Mouse (Mus musculus): ENCODE measurements around the gene Shtn1.

The Shtn1 gene

DNA sequence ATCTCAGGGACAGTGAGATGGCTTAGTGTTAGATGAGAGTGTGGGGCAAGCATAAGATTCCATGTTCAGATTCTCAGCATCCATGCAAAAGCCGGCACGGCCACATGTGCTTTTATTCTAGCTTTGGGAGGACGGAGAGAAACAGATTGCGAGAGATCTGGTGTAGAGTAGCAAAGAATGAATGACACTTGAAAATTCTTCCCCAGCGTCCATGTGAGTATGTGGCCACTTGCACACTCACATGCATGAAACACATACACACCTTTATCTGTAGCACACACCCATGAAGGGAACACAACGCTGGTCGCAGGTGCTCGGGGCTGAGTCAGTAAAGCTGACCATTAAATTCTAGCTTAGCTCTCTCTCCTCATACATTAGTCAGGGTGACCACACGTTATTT lies 24.3 kb downstream of the Shtn1 start:
- no peak for DNase-seq

DNA sequence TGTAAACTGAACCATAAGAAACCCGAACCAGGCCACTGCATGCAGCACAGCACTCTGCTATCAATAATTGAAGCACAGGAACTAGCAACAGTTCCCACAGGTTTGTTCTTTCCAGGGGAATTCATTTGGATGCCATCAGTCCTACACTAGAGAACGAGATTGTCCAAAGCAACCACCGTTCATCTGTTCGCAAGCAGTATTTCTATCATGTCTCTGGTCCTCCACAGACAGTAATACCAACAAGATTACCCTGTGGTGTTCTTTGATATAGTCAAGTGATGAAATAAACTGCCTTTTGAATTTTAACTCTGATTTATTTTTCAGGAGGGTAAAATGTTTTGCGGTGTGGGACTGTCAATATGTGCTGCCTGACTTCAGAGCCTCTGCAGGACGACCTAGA lies 27.0 kb downstream of the Shtn1 start:
- DNase-seq, result no peak

DNA sequence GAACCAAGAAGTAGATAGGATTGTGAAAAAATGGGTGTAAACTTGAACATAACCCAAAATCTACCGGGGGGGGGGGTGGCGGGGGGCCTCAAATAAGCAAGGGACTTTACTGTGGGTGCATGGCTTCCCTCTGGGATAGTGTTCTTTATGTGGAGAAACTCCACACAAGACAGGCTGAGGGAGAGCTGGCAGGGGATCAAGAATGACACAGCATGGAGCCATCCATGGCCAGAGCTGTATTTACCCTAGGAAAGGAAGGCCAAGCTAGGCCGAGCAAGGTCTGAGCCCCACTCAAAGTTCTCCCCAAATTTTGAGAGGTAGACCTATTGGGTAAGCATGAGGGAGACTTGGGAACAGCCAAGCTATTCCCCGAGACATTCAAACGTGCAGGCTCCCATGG lies 28.4 kb downstream of the Shtn1 start:
- no peak for DNase-seq

DNA sequence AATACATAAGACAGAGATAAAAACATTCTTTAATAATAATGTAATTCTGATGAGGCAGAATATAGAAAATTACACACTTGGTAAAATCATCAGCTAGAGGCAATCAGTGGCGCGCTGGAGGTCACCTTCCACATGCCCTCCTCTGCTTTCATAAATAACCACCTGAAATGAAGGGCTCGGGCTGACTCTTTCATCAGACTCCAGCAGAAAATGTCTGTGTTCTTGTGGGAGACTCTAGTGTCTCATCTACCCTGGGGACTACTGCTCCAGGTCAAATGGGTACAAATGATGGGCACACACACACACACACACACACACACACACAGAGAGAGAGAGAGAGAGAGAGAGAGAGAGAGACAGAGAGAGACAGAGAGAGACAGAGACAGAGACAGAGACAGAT lies 34.8 kb downstream of the Shtn1 start:
- DNase-seq, result no peak

DNA sequence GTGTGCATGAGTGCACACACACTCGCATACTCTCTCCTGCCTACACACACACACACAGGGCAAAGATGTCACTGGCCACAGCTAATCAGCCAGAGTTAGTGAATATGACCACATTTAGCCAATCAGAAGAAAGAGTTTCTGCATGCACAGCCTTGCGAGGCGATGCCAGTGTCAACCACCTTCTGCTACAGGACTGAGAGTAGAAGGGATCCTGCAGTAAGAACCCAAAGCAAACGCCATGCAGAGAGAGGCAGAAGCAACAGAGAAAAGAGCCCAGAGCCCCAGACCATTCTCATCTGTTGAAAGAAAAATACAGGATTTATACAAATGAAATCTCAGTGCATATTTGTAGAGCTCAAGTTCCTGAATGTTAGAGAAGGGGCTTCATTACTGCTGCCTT lies 37.1 kb downstream of the Shtn1 start:
- no peak for DNase-seq

DNA sequence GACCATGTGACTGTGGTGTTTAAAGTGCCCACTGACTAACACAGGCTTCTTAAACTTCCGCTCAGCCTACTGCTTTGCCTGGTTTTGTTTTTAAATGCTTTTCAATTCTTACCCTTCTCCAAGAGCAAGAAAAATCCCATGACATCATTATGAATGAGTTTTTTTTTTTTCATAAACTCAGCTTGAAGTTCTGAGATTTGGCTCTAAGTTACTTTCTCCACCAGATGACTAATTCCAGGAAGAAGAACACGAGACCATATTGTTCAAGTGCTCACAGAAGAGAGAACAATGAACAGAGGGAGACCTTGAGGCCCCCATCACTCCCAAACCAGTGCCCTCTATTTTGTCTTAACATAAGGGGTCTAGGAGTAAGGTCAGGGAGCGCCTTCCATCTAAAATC lies 39.1 kb downstream of the Shtn1 start:
- DNase-seq, result no peak

DNA sequence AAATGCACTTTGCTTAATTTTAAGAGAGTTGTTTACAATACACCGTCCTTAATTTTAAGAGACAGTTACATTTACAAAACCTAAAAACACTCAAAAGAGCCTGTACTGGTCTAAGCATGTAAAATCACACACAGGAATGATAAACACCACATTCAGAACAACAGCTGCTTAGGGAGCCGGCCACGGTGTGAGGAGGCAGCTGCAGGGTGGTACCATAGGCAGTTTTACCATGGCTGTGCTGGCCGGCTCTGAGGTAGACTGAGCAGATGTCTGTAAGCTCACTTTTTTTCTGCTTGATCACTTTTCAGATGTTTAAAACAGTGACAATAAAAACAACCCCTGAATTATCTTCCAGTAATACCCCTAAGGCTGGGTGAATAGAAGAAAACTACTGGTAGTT lies 42.7 kb downstream of the Shtn1 start:
- DNase-seq, result no peak

DNA sequence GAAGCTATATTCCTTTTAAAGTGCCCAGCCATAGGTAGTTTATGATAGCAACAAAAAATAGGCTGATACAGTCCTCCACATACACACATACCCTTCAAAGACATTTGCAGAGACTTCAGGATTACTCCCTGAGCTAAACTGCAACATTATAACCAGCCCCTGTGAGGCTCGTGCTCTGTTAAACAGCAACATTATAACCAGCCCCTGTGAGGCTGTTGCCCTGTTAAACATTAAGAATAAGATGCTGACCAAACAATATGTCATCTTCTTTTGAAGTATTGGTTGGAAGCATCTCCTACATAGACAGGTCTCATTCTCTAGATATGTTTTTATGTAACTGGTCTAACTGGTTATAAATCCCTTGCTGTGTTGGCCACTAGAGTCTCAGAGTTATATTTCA lies 45.7 kb downstream of the Shtn1 start:
- DNase-seq, result no peak

DNA sequence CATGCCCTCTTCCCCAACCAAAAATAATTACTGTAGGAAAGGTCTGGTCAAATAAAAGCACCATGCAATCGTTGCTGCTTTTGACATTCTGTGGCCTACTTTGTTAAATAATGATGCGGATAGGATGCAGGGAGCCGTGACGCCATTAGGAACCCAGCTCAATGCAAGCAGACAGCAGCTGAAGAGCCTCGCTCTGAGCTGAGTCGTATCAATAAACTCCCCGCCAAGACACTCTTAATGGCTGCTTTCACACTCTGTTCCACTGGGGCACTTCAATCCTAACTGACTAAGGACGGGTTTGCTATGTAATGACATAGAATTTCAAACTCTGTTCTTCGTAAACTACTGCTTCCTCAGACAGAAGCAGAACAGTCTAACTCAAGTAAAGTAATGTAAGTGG lies 46.9 kb downstream of the Shtn1 start:
- no peak for DNase-seq

DNA sequence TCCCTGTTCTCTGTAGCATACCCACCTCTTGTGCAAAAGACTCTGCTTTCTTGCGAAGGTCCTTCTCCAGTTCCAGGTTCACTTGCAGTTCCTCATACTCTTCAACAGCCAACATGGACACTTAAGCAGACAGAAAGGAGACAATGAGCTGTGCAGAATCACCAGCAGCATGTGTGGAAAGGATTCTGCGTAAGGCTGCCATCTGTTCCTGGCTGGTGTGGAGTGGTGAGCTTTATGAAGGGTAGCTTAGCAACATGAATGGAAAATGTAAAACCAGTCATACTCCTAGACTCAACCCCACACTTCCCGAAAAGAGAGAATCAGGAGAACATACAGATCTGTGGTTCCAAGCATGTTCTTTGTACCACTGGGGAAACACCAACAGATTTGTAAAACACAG lies 47.8 kb downstream of the Shtn1 start:
- DNase-seq, result no peak

DNA sequence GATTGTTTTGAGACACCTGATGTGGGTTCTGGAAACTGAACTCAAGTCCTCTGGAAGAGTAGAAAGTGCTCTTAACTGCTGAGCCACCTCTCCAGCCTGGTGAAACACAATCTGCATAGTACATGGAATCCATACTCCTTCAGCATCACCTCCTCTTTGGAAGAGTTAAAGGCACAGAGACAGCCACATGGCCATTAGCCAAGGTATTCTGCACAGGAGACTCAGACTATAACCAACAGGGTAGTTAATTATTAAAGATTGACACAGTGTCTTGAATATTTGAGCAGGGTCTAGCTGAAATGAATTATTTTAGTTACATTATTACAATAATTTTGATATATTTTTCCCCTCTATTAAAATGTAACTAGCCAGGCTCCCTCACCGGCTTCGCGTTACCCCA lies 52.0 kb downstream of the Shtn1 start:
- DNase-seq, result no peak

DNA sequence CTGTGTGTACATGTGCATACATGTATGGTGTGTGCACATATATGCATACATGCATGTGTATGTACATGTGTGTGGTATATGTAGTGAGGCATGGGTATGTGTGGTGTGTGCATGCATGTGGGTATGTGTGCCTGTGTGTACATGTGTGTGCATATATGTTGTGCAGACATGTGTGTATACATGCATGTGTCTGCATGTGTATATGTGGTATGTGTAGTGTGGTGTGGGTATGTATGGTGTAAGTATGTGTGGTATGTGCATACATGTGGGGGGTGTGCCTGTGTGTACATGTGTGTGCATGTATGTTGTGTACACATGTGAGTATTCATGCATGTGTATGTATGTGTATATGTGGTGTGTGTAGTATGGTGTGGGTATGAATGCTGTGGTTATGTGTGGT lies 54.3 kb downstream of the Shtn1 start:
- DNase-seq, result no peak

DNA sequence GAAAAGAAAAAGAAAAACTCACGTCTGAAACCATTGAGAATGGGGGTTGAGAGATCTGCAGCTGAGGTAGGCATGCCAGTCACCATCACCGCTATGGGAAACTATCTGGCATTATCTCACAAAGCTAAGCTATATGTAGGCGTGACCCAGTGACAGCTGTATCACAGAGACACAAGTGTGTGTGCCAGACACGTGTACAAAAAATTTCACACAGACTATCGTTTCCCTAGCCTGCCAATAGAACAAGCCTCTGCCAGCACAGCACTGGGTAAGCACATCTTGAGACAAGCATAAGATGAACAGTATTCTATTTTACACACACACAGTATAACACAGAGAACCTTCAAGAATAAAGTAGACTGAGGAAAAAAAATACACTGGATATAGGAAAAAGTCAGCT lies 65.1 kb downstream of the Shtn1 start:
- DNase-seq, result no peak

DNA sequence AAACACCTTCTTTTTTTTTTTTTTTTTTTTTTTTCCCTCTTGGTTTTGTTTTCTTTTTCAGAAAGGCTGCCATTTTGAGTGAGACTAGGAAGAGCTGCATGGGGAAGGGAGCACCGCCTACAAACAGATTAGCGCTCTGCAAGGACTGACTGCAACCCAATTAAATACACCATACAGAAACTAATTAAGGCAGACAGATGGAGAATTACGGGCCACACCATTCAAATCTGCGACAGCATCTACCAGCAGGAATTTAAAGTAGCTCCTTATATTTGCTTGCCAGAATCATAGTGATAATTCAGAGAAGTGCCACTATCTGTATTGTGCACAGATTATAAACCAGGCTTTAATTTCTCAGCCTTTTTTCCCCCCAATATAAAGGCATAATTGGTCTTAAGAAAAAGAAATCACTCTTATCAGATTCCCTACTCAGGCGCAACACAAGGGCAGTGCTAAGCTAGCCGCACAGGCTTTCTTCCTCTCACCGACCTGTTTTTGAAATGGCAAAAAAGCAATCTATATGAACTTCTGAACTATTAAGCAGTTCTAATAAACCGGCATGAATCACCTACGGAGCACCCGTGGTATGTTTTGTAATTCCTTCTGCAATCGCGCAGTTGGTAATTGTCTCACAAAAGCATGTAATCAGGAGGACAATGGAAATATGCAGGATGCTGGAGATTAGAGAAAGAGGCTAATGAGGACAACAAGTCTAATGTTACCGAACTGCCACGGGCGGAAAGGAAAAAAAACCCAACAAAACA lies 69.1 kb downstream of the Shtn1 start:
- no peak for DNase-seq

DNA sequence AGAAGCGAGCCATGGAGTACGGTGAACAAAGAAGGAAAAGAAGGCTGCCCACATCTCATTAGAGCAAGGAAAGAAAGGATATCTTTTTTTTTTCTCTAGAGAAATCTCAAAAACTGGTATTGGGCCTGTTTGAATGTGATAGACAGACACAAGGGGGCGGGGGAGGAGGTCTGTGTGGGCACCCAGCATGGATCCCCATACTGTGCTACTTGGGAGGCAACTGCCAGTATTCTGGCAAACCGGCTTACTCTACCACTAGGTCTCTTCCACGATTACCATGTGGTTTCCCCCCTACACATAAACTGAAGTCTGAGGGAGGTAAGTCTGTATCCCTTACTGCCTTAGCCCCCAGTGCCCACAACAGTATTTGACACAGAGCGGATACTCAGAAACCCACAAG lies 73.1 kb downstream of the Shtn1 start:
- DNase-seq, result no peak

DNA sequence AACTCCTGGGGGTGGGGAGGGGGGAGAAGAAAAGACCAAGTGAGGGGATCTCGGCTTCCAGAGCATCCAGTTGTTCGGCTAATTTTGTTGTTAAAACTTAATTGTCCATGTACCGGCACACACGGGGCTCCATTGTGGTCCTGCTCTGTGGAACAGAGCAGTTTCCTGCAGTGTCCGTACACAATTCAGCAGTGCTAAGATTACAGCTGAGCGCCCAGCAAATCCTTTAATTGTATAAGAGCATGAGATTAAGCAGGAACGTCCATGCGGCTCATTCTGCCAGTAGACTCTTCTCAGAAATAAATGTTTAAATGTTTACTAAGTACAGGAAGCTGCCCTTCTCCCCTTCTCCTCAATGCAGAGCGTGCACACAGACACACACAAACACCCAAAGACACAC lies 94.3 kb downstream of the Shtn1 start:
- DNase-seq, result no peak

DNA sequence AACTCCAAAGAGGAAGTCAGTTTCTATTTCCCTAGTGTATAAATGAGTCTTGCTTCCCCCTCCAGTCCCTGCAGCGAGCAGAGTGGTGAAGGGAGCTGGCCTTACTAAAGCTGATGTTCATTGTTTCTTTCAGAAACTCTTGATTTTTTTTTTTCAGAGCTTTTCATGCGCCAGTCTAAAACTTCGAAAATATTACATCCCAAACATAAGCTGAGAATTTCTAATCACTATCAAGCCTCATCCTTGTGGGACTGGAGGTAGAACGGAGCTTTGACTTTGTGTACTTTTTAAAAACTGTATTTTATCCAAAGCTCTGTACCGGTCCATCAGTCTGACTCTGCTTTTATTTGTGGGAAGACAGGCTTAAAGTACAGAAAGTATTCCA lies 95.9 kb downstream of the Shtn1 start:
- no peak for DNase-seq

DNA sequence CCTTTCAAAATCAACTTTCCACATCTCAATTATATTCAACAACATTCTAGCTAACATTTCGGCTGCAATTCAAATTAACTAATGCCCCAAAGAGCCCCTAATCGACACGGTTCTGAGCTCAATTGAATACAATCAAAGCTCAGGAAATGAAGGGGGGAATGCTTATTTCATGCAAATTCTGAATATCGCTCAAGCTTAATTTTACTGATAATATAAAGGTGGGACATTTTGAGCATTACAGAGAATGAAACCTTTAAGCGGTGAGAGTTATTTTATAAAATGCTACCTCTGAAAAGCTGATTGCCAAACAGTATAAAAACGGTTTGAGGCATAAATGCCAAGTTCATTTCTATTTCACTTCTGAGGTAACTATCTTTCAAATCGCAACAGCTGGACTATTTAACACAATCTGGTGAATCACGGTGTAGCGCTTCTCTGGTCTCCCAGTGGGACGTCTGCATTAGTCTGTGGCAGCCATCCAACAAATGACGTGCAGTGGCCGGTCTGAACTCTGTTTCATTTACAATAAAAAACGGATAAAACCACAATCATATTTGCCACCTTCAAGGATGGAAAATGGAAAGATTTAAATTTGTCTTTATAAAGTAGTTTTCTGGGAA lies 96.4 kb downstream of the Shtn1 start:
- DNase-seq, result peak; percentile 17

DNA sequence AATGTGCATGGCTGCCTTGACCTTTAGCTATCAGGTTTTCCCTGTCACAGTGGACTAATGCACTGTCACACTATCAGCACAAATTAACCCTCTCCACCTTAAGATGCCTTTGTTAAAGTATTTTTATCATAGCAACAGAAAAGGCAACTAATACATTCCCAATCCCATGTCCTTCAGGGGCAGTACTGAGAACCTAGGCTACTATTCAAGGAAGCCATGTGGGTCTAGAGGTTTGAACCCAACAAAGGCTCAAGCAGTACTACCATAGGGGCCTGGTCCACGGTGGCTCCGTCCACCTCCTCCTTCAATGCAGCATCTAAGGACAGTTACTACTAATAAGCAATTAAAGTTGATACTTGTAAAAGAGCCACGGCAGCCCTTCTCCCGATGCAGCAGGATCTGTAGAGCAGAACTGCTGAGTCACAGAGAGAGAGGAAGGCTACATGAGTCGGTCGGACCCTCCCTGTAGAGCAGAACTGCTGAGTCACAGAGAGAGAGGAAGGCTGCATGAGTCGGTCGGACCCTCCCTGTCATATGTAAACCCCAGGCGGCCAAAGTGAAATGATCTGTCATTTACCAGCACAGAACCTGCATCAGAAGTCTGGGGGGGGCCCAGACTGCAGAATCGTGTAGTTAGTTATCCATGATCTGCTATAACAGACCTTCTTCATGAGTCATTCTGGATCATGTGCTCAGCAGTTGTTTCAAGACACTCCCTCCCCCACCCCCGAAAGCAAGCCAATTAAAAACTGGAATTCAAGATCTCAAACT lies 97.3 kb downstream of the Shtn1 start:
- no peak for DNase-seq

DNA sequence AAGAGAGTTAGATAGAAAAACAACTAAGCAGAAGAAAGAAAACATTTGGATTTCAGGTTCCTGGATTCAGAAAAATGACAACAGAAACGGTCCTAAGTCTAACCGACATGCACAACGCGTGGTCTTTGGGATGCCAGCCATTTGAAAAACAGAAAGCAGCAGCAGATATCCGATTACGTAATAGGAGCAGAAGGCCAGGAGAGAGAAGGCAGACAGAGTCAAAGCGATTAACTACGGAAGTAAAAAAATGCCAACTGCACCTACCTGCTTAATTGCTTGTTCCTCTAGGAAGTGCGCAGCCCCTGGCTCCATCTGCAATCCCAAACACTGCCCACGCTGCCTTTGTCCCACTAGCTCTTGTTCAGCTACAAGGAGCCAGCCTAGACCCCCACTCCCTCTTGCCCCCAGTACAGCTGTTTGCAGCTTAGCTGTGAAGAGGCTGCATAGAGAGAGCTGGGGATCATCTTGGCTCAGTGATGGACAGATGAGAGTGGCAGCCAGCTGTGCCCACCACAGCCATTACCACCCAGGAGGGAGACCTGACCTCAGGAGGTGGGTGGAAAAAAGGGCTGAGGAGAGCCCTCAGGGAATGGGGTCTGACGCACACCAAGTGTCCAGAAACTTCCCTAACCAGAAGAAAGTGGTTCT lies 100.6 kb downstream of the Shtn1 start:
- no peak for DNase-seq

DNA sequence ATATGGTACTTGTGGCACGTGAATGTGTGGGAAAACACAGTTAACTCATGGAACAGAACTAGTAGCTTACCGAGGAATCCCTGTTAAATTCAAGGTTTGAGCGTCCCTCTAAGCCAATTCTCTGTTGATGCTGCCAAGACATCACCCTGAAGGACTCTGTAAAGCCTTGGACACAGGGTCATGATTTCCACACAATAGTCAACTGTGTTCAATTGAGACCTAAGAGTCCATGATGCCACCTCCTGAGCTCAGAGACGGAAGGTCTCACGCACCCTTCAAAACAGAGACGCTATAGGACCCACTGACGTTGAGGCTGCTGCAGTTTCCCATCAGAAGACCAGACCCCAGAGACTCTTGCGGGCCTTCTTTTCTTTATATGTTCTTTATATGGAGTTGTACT lies 101.8 kb downstream of the Shtn1 start:
- no peak for DNase-seq

DNA sequence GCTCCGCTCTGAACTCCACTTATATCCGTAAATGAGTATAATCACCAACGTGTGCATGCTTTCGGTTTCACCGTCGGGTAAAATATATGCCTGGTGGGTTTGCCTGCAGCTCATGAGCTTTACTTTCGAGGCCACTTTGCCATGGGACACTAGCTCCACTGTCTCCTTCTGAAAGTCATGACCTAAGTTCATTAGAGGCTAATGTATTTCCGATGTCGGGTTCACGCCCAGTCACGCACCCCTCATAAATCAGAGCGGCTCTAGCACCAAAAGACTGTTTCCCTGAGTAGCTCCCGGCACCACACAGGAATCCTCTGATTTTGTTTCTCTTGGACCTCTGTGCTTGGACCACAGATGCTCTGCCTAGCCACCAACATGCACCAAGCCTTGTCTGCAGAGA lies 105.1 kb downstream of the Shtn1 start:
- no peak for DNase-seq

DNA sequence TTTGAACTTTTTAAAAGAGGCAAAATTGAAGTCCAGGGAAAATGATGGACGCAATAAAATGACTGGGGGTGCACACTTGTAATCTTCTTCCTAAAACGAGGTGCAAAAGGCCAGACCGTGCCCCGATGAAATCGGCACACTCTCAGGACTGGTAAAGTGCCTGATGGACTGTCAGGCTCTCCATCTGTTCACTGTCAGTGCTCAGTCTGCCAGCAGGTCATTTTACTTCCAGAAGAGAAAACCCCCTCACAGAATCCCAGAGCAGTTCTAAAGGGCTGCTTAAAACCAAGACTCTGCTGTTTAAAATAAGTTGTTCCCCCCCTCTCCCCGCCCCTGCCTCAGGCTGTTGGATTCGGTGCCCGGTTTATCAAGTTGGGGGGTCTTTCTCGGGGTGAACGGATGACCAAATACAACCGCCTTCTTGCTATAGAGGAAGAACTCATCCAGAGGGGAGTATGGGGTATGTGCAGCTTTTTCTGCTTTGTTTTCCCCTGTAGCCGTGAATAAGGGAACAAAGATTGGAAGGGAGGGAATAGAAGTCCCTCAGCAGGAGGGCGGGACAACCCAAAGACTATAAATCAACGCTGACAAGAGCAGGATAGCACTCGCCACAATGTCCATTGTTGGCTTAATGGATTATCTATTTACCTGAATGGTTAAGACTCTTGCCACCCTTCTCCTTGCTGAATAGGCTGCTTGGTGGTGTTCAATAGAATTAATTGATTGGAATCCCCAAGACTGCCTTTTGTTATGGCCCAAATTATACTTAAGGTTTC lies 107.0 kb downstream of the Shtn1 start:
- DNase-seq, result no peak
